Mouse (Mus musculus) Patski (cell line): Measurements from ENCODE around the gene Tet2. TPM values are rescaled to one million over a fixed set of nuclear protein-coding genes. Genes with fewer than 3 reads are reported as not detected.

ENCODE experiments used
- ATAC-seq: fragments of 100-300 bp; one replicate; pipeline ENCODE4 v1.8.0; 2021
- CTCF ChIA-PET: fragments of 350-600 bp; sonication (Branson Sonifier 250); formaldehyde crosslinking; loops from one replicate; lab custom pipeline; 2022; ENCODE audit warnings: inconsistent platforms; lab: Charles Lee
- POLR2A ChIA-PET: fragments of 350-600 bp; sonication (Branson Sonifier 250); formaldehyde crosslinking; loops from one replicate; lab custom pipeline; 2022; ENCODE audit warnings: antibody characterized with exemption, inconsistent platforms; lab: Charles Lee
- DNase-seq: peaks from one replicate; pipeline ENCODE4 v3.0.0-alpha.2; 2011; ENCODE audit warnings: low read depth, low spot score
- H3K27me3 ChIP-seq: fragments of 371-371 bp; one replicate; pipeline ENCODE4 v1.5.1; 2021
- CTCF ChIP-seq: fragments of 100-300 bp; IDR thresholded peaks from one replicate; pipeline ENCODE4 v1.5.1; 2021
- in situ Hi-C: fragments of 300-500 bp; cut with MboI; formaldehyde crosslinking; loops from 3 replicates; pipeline ENCODE4 v1.11.1; 2018; ENCODE audit warnings: low pct_unique_long_range_greater_than_20kb, mixed read lengths
- polyA plus RNA-seq: library from polyadenylated mRNA; unstranded; gene quantifications from one replicate; pipeline ENCODE4 v1.2.3, GENCODE M21; 2021

The Tet2 gene
- polyA plus RNA-seq, 1 experiment from 2014 or later = 15.7 TPM

GRCm38 (mm10) chr3:133571961-133572360 lies 27.0 kb upstream of the Tet2 start:
- POLR2A ChIA-PET = no interaction called here
- CTCF ChIA-PET = interaction anchor here (1.2 kb wide), 2 partner anchors 17 to 21 kb away, joined by 3 read pairs; no protein-coding TSS in a partner anchor
- no peaks in the 10 kb centered on the region for H3K27me3 ChIP-seq
- DNase-seq = no peak
- ATAC-seq = no peak
- TF ChIP-seq CTCF = no peak
- in situ Hi-C loops = no loop called here

GRCm38 (mm10) chr3:133563503-133564205 lies 18.7 kb upstream of the Tet2 start:
- in situ Hi-C loops = no loop called here

GRCm38 (mm10) chr3:133559413-133560114 lies 14.6 kb upstream of the Tet2 start:
- CTCF ChIA-PET = interaction anchor here (1.4 kb wide), 1 partner anchor 12 kb away, joined by 4 read pairs; no protein-coding TSS in a partner anchor
- ATAC-seq (no peak), DNase-seq (no peak)
- no peaks in the 10 kb centered on the region for H3K27me3 ChIP-seq
- TF ChIP-seq CTCF = no peak
- in situ Hi-C loops = no loop called here
- POLR2A ChIA-PET = no interaction called here

More at GRCm38 (mm10) chr3:133563503-133564205, 18.7 kb upstream of the Tet2 start:
- no peak for TF ChIP-seq CTCF
- CTCF ChIA-PET = interaction anchor here (0.9 to 1.7 kb wide), 3 partner anchors 11 to 17 kb away, joined by 3 to 4 read pairs (median 3); no protein-coding TSS in a partner anchor
- DNase-seq (no peak), ATAC-seq (no peak)
- H3K27me3 ChIP-seq = no peaks in the 10 kb centered on the region
- POLR2A ChIA-PET = no interaction called here

- in situ Hi-C loops = no loop called here
- CTCF ChIA-PET = no interaction called here
- no peak for TF ChIP-seq CTCF
These were observed 12.7 kb upstream of the Tet2 start for GRCm38 (mm10) chr3:133557602-133558001.

GRCm38 (mm10) chr3:133557154-133557553 lies 12.2 kb upstream of the Tet2 start:
- no peak for TF ChIP-seq CTCF
- DNase-seq = no peak

More at GRCm38 (mm10) chr3:133557602-133558001, 12.7 kb upstream of the Tet2 start:
- no peaks in the 10 kb centered on the region for H3K27me3 ChIP-seq
- POLR2A ChIA-PET = no interaction called here
- ATAC-seq (no peak), DNase-seq (no peak)

GRCm38 (mm10) chr3:133555378-133555777 lies 10.4 kb upstream of the Tet2 start:
- ChIA-PET CTCF (interaction anchor here (1.1 kb wide), 1 partner anchor 17 kb away, joined by 3 read pairs; no protein-coding TSS in a partner anchor), POLR2A (no interaction called here)
- H3K27me3 ChIP-seq = no peaks in the 10 kb centered on the region
- TF ChIP-seq CTCF = no peak
- no peak for DNase-seq
- in situ Hi-C loops = no loop called here
- no peak for ATAC-seq

More at GRCm38 (mm10) chr3:133557154-133557553, 12.2 kb upstream of the Tet2 start:
- ATAC-seq = no peak
- ChIA-PET POLR2A (no interaction called here), CTCF (no interaction called here)
- in situ Hi-C loops = no loop called here
- no peaks in the 10 kb centered on the region for H3K27me3 ChIP-seq

- ChIA-PET POLR2A (no interaction called here), CTCF (interaction anchor here (1.1 kb wide), 1 partner anchor 18 kb away, joined by 3 read pairs; no protein-coding TSS in a partner anchor)
- TF ChIP-seq CTCF = no peak
- no peak for ATAC-seq
- in situ Hi-C loops = no loop called here
- no peaks in the 10 kb centered on the region for H3K27me3 ChIP-seq
- DNase-seq = no peak
These were observed 9.7 kb upstream of the Tet2 start for GRCm38 (mm10) chr3:133554552-133555067.

- no peak for DNase-seq
- H3K27me3 ChIP-seq = no peaks in the 10 kb centered on the region
- TF ChIP-seq CTCF = no peak
- no peak for ATAC-seq
- in situ Hi-C loops = no loop called here
- CTCF ChIA-PET = interaction anchor here (1.1 kb wide), 1 partner anchor 18 kb away, joined by 3 read pairs; no protein-coding TSS in a partner anchor
- POLR2A ChIA-PET = no interaction called here
These were observed 9.2 kb upstream of the Tet2 start for GRCm38 (mm10) chr3:133554092-133554491.

- CTCF ChIA-PET = interaction anchor here (1.3 to 1.4 kb wide), 2 partner anchors 9 to 21 kb away, joined by 3 read pairs; no protein-coding TSS in a partner anchor
- no peak for DNase-seq
- POLR2A ChIA-PET = no interaction called here
- peak; percentile 44 for TF ChIP-seq CTCF
- ATAC-seq = no peak
- in situ Hi-C loops = no loop called here
- no peaks in the 10 kb centered on the region for H3K27me3 ChIP-seq
These were observed 7.0 kb upstream of the Tet2 start for GRCm38 (mm10) chr3:133551941-133552340.

GRCm38 (mm10) chr3:133549385-133550170 lies 4.6 kb upstream of the Tet2 start:
- no peaks in the 10 kb centered on the region for H3K27me3 ChIP-seq
- no peak for DNase-seq
- POLR2A ChIA-PET = no interaction called here
- CTCF ChIA-PET = no interaction called here
- in situ Hi-C loops = no loop called here
- ATAC-seq = no peak
- no peak for TF ChIP-seq CTCF
